Mouse (Mus musculus): ENCODE data around the gene Pygo2. TPM values are rescaled to one million over a fixed set of nuclear protein-coding genes. Genes with fewer than 3 reads are reported as not detected.

Pygo2 gene
- polyA plus RNA-seq, 1 experiment from 2014 or later = 44.0 TPM

Other genes with a start within 250 kb of the Pygo2 start
- gene Fam189b, start 247.1 kb upstream of the Pygo2 start, polyA plus RNA-seq (2015; fragmentation: Nextera tagmentation; extraction: Ambion mirVana) = 33.5 and 37.5 TPM in 2 replicates
- 50.3 and 51.0 TPM in 2 replicates for gene Gba, start 227.3 kb upstream of the Pygo2 start, polyA plus RNA-seq (2015; fragmentation: Nextera tagmentation; extraction: Ambion mirVana)
- 58.7 and 58.8 TPM in 2 replicates for gene Thbs3, start 215.0 kb upstream of the Pygo2 start, polyA plus RNA-seq (2015; fragmentation: Nextera tagmentation; extraction: Ambion mirVana)
- 159 and 161 TPM in 2 replicates for gene Mtx1, start 203.1 kb upstream of the Pygo2 start, polyA plus RNA-seq (2015; fragmentation: Nextera tagmentation; extraction: Ambion mirVana)
- gene Muc1, start 201.2 kb upstream of the Pygo2 start, polyA plus RNA-seq (2015; fragmentation: Nextera tagmentation; extraction: Ambion mirVana) = 0.93 and 1.3 TPM in 2 replicates
- 177 and 185 TPM in 2 replicates for gene Krtcap2, start 184.2 kb upstream of the Pygo2 start, polyA plus RNA-seq (2015; fragmentation: Nextera tagmentation; extraction: Ambion mirVana)
- gene Trim46, start 183.9 kb upstream of the Pygo2 start, polyA plus RNA-seq (2015; fragmentation: Nextera tagmentation; extraction: Ambion mirVana) = 95.9 and 97.9 TPM in 2 replicates
- gene Dpm3, start 170.9 kb upstream of the Pygo2 start, polyA plus RNA-seq (2015; fragmentation: Nextera tagmentation; extraction: Ambion mirVana) = 65.8 and 69.1 TPM in 2 replicates
- 31.4 and 37.5 TPM in 2 replicates for gene Slc50a1, start 159.6 kb upstream of the Pygo2 start, polyA plus RNA-seq (2015; fragmentation: Nextera tagmentation; extraction: Ambion mirVana)
- 8.0 and 10.2 TPM in 2 replicates for gene Efna1, start 149.1 kb upstream of the Pygo2 start, polyA plus RNA-seq (2015; fragmentation: Nextera tagmentation; extraction: Ambion mirVana)
- gene Efna3, start 107.2 kb upstream of the Pygo2 start, polyA plus RNA-seq (2015; fragmentation: Nextera tagmentation; extraction: Ambion mirVana) = 40.5 and 43.0 TPM in 2 replicates
- 4.3 and 5.8 TPM in 2 replicates for gene Efna4, start 92.2 kb upstream of the Pygo2 start, polyA plus RNA-seq (2015; fragmentation: Nextera tagmentation; extraction: Ambion mirVana)
- 59.5 and 62.2 TPM in 2 replicates for gene Adam15, start 80.2 kb upstream of the Pygo2 start, polyA plus RNA-seq (2015; fragmentation: Nextera tagmentation; extraction: Ambion mirVana)
- gene Dcst2, start 68.2 kb upstream of the Pygo2 start, polyA plus RNA-seq (2015; fragmentation: Nextera tagmentation; extraction: Ambion mirVana) = 0.14 and 0.17 TPM in 2 replicates
- 0.89 and 0.99 TPM in 2 replicates for gene Dcst1, start 65.0 kb upstream of the Pygo2 start, polyA plus RNA-seq (2015; fragmentation: Nextera tagmentation; extraction: Ambion mirVana)
- 0.59 and 0.64 TPM in 2 replicates for gene Zbtb7b, start 35.4 kb upstream of the Pygo2 start, polyA plus RNA-seq (2015; fragmentation: Nextera tagmentation; extraction: Ambion mirVana)
- gene Lenep, start 27.4 kb upstream of the Pygo2 start, polyA plus RNA-seq (2015; fragmentation: Nextera tagmentation; extraction: Ambion mirVana) = 0.22 and 2.3 TPM in 2 replicates
- gene Flad1, start 18.3 kb upstream of the Pygo2 start, polyA plus RNA-seq (2015; fragmentation: Nextera tagmentation; extraction: Ambion mirVana) = 35.9 and 36.5 TPM in 2 replicates
- gene Cks1b, start 11.8 kb upstream of the Pygo2 start, polyA plus RNA-seq (2015; fragmentation: Nextera tagmentation; extraction: Ambion mirVana) = 86.7 and 91.2 TPM in 2 replicates
- 17.2 and 19.8 TPM in 2 replicates for gene Shc1, start 11.8 kb upstream of the Pygo2 start, polyA plus RNA-seq (2015; fragmentation: Nextera tagmentation; extraction: Ambion mirVana)
- 15.7 and 18.4 TPM in 2 replicates for gene Pbxip1, start 6.5 kb downstream of the Pygo2 start, polyA plus RNA-seq (2015; fragmentation: Nextera tagmentation; extraction: Ambion mirVana)
- 123 and 132 TPM in 2 replicates for gene Pmvk, start 24.3 kb downstream of the Pygo2 start, polyA plus RNA-seq (2015; fragmentation: Nextera tagmentation; extraction: Ambion mirVana)
- gene Kcnn3, start 90.0 kb downstream of the Pygo2 start, polyA plus RNA-seq (2015; fragmentation: Nextera tagmentation; extraction: Ambion mirVana) = 8.5 and 8.7 TPM in 2 replicates

All from midbrain, embryonic 15.5 days (tissue).